Mouse (Mus musculus): ENCODE data around the gene Ppp1r32.

DNA sequence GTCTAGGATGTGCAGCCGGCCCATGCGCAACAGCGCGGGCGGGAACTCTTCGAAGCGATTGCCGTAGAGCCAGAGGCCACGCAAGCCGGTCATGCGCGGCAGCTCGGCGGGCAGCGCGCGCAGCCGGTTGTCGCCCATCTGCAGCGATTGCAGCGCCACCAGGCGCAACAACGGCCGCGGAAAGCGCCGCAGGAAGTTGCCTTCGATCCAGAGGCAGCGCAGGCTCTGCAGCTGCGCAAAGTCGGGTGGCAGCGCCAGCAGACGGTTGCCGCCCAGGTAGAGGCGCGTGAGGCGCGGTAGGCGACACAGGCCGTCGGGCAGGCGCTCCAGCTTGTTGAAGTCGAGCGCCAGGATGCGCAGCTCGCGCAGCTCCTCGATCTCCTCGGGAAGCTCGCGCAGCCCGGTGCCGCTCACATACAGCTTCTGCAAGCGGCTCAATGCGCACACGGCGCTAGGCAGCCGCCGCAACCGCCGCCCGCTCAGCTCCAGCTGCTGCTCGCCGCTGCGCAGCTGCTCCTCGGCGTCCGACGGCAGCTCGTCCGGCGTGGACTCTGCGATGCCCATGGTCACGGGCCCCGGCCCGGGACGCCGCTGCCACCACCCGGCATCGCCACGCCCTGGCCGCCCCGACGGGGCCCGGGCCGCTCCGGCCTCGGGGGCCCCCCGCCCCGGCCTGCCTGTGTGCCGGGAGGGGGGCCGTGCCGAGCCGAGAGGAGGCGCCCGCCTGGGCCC, 25.8 kb downstream of the Ppp1r32 start, which contains the start of gene Lrrc10b:
- TF ChIP-seq ZNF384 (IDR thresholded peaks at IDR 0.05; ENCODE audit: low read depth, low read length) (no peak), MAFK (IDR thresholded peaks at IDR 0.05; ENCODE audit: insufficient read depth, low read depth, low read length) (no peak), CHD2 (IDR thresholded peaks at IDR 0.05; ENCODE audit: low read depth, low read length) (no peak)

Measured in ES-E14 (cell line).